Mouse (Mus musculus) hematopoietic stem cell, adult 5-6 weeks (primary cell): Measurements from ENCODE around the gene Cope. TPM values are rescaled to one million over a fixed set of nuclear protein-coding genes. Genes with fewer than 3 reads are reported as not detected.

ENCODE experiments used
- ATAC-seq, 2 experiments: fragments of 125-278 bp in 1 of 2; replicated peaks in 1 of 2; 2 replicates each; pipeline ENCODE4 v1.8.0; 2016 to 2017; ENCODE audit warnings: inconsistent platforms in 2 of 2, mild to moderate bottlenecking in 2 of 2, moderate number of reproducible peaks in 2 of 2, low read depth in 1 of 2, moderate TSS enrichment in 1 of 2; ENCODE audit not compliant: low FRiP score in 2 of 2, poor library complexity in 2 of 2, severe bottlenecking in 2 of 2, insufficient read depth in 1 of 2, low TSS enrichment in 1 of 2
- total RNA-seq: library from RNA; stranded (forward); fragments of 172-1452, 232-1000 nt; gene quantifications from 2 replicates; pipeline ENCODE4 v1.2.3, GENCODE M21; 2017

Gene Cope
- total RNA-seq, 1 experiment from 2014 or later, result 63.0 TPM

DNA sequence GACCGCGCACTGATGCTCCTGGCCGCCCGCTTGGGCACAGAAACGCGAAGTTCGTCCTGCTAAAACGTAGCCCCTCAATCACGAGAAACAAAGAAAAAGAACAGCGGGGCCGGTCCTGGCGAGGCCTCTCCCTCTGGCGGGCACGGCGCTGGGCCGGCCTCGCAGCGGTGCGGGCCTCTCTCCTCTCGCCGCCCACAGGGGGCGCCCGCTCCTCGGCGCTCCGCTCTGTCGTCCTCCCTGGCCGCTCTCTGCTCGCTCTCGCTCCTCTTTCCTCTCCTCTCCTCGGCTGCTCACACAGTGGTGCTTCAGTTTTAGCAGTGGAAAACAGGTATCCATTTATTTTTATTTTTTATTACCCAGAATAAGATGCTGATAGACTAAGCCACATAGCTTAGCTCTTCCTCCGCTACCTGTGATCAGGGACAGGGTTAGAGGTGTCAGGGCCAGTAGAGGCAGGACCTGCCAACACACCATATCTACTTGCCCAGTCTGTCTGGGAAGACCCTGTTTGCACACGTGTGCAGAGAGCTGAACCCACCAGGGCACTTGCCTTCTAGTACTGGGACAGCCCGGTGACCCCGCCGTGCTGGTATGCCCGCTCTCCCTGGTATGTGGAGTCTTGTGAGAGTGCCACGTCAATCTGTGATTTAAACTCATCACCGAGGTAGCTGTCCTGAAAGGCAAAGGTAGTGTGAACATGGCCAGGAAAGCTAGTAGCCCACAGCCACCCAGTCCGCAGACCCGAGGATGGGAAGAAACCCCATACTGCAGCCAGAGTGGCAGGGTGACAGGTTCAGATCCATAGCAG is 30.0 kb downstream of the Cope start:
- ATAC-seq, result no peak

DNA sequence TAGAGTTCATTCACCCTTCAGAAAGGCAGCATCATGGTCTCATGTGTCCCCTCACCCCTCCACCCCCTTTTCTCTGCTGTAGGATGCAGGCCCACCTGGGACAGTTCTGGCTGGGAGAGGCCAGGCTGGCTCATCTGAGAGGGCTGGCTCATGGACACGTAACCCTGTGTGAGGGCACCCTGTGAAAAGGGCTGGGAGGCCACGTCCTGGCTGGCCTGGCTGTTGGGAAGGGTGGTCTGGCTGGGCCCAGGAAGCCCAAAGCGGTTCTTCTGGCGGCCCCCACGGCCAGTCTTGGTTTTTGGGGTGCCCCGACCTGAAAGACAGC is 30.5 kb downstream of the Cope start:
- no peak for ATAC-seq

DNA sequence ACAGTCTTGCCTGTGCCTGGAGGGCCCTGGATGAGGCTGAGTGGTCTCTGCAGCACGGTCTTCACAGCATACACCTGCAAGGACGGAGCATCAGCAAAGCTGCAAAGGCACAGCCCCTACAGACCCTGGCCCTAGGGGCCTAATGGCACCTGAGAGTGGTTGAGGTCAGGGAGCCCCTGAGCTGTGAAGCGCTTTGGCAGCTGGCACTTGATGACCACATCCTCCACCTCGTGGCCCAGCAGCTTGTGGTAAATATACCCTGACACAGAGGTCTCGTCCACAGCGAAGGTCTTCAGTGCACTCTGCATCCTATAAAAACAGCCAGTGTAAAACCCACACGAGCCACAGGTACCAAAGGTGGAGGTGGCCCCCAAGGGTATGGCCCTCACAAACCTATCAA is 36.6 kb downstream of the Cope start:
- no peak for ATAC-seq

DNA sequence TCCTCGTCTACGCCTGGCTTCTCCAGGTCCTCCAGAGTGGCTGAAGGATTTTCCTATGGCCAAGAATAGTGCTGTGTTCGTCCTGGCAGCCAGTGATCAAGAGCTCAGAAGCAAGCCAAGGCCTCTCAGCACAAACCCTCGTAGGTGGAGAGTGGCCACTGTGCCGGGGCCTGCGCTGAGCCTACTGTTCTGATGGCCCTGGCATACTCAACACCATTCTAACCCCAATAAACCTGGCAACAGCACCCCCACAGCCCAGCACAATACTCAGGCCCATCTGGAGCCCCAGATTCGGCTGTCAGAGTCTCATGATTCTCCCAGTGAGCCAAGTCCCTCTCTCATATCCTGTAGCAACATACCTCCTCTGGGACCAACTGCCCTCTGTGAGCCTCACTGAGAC is 38.3 kb downstream of the Cope start:
- no peak for ATAC-seq

DNA sequence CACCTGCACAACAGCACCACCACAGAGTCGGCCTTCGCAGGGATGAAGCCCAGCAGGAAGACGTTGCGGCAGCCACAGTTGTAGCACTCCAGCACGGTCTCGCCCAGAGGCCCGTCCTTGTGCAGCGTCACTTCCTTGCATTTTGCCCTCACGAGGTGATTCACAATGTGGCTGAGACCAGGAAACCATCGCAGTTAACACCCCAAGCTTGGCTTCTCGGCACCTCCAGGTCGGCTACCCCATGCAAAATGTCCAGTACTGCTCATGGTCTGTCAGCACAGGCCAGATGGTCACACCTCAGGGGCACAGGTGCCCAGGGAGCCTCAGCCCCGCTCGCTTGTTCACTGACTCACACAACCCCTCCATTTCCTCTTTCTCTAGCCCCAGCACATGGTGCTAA is 39.7 kb downstream of the Cope start:
- peak; percentile 44 to 57; a peak in 3 of 4 replicates for ATAC-seq

DNA sequence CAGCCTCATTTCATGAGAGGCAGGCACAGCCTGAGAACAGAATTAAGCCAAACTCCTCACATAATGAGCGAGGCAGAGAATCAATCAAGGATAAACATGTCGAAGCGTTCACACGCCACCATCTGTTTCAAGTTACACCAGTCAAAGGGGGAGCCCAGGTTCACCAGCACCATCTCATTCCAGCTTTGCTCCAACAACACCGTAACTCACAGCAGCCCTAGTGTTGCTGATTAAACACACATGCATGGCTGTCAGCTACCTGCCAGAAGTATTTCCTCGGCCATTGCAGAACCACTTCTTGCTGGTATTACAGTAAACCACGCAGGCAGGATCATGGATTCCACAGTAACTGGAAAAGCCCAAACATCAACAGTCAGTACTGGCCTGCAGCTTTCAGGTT is 40.8 kb downstream of the Cope start:
- no peak for ATAC-seq

DNA sequence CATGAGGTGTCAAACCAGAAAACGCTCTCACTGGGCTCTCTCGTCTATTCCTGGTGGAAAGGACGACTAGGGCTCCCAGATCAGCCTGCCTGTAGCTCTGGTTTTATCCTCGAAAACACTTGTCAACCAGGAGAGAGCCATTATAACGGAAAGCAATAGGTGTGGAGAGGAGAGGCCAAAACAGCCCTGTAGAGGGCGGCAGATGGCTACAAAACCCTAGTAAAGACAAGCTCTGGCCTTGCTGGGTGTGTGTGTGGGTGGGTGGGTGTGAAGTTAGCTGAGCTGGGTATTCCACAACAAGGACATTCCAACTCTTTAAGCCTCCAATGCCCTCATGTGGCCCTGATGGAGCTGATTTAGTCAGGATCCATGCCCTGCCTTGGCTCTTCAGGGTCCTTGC is 41.4 kb downstream of the Cope start:
- ATAC-seq, result no peak; a peak in 1 of 4 replicates

DNA sequence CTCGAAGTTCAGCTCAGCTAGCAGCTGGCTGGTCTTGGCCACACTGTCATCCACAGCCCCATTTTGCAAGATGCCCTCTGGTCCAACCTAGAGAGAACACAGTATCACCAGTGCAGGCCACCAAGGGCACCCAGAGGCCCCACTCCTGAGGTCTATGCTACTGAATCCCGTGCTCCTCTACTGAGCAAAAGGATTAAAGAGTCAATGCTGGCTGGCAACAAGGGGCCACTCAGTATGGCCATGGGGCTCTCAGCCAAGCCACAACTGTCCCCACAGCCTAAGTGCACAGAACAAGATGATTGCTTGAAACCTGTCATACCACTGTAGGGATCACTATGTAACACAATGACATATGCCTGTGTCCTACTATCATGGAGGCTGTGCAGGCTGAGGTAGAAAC is 42.0 kb downstream of the Cope start:
- ATAC-seq, result no peak

DNA sequence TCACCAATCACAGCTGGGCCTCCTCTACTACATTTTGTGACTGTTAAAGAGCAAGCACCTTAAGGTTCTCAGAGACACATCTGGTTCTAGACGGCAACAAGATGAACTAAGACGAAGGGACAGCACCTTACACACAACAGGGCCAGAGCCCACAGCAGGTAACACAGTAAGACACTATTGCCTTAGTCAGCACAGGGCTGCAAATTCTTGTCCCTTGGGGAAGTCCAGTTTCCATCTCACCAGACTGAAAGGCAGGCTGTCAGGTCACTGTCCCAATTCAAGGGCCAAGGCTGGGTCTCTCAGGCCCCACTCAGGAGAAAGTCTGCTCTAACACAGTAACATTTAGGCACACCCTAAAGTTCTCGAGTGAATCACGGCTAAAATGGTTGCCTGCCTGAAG is 45.1 kb downstream of the Cope start:
- no peak for ATAC-seq

DNA sequence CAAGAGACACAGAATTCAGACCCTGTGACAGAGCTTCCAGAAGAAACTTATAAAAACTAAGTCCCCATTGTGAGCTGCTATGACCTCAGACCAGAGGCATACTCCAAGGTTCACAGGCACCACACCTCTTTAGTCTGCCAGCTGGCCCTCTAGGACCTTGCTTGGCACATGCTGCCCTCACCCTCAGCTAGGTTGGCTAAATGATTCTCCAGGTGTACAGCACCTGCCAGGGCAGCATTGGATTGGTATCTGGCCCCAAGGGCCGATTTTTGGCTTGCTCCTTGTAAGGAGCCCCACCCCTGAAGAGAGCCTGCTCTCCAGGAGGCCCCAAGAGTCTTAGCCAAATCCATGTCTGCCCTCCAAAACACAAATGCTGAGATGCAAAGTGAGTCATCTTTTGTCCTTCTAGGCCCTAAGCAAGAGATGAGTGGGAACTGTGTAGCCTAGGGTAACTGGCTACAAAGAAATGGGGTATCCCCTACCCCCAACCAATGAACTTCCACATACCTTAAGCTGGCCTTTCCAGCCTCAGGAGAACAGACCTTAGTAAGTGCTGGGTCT is 45.6 kb downstream of the Cope start:
- no peak for ATAC-seq

DNA sequence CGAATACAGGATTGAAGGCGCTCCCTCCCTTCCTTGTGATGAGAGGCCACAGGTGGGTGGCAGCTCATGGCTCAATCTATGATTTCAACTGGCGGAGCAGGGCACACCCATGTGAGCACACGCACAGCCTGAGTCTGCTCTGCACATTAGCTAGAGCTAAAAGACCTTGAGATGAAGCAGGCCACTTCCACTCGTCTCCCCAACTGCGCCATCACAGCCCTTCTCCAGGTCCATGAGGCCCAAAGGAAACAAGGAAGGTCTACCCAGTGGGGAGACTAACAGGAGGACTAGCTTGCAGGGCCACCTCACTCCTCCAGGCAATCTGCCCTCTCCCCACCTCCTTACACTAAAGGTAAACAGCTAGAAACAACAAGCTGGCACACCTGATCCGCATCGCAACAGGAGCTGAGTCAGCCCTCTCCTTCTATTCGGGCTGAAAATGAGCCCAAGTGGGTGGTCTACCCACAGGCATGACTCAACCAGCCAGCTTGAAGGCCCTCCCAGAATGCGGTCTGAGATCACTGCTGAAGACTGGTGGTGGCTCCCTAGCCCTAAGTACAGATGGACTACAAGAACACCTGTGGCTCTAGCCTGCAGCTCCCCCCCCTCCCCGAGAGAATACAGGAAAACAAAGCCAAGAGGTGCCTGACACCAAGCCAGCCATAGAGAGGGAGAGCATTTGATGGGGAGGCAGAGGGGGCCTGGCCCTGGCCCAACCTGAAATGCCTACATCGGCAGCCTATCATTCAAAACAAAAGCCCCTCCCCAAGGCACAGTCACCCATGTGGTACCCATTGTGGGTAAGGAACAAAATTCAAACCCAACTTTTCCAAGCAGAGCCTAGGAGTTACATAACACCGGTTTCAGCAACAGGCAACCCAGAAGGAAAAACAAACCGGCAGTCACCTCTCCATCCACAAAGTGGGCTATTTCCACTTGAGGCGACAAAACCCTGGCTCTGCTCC is 49.0 kb downstream of the Cope start:
- ATAC-seq, result no peak

DNA sequence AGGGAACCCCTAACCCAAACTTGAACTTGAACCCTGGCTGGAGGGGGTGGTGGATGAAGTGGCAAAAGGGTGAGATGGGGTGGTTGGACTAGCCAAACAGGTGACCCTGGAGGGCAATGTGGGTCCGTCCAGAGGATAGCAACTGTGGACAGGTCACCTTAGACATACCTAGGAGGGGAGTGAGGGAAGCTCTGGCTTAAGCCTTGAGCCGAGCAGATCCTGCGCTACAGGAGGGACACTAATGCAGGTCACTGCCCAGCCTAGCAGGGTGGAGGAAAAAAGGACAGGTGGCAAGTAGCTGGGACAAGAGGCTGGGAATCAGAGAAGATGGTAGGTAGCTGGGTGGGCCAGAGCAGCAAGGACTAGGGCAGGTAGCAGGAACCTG is 49.7 kb downstream of the Cope start:
- no peak for ATAC-seq

DNA sequence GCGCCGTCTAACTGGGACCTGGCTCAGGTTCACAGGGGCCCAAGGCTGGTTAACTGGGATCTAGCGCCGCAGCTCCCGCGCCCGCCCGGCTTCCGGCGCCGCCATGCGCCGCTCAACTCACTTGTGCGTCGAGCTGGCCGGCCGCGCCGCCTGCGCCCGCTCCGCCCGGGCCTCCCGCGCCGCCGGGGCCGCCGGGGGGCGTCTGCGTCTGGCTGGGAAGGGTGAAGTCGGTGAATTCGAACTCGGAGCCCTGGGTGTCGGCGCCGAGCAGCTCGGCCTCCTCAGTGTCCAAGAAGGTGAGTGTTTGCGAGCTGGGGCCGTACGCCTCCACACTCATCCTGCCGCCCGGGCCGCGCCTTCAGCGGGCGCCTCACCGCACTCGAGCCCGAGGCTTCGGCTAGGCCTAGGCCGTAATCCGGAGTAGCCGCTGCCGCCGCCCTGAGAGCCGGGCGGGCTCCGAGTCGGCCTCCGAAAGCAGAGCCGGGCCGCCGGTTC is 50.4 kb downstream of the Cope start:
- ATAC-seq, result no peak

DNA sequence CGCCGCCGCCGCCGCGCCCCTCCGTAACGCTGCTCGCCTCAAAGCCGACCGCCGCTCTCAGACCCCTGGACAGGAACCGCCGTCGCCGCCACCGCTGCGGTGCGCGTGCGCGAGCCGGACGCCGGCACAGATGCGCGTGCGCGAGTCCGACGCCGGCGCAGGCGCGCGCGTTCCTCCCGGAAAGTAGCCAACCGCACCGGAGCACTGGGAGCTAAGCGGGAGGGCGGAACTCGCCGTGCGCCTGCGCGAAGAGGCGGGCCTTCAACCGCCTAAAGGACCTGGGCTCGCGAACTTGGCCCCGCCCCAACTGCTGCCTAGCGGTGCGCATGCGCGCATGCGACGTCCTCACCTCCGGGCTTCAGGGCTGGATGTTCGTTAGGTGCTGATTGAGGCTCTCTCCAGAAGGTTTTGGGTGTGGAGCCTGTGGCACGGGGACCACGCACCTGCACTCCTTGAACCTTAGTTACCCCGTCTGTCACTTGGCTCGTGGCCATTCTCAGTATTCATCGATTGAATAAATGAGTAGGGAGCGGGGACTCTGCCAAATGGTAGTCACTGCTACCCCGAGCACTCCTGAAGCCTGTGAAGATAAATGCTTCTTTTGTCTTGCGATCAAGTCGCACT is 51.0 kb downstream of the Cope start, which contains the start of gene Upf1:
TSS of gene Upf1 (minus strand) at position 85 of the 624 bp plus-strand sequence.
- ATAC-seq, result peak; percentile 85 to 86

DNA sequence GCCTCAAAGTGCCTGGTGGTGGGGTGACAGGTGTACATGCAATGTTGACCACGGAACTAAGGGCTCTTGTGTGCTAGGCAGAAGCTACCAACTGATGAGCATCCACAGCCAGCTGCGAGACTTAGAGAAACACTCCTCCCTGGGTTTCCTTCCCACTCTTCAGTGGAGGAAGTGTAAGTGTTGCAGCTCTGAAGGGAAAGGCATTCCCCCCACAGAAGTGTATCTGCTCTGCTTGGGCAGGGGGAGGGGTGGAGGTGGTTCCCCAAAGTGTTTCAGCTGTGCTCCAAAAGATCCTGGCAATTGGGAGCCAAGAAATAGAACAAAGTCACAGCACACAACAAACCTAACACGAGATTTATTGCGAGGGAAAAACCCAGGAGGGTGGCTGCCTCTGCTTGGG is 51.7 kb downstream of the Cope start:
- ATAC-seq, result peak; percentile 12 to 38; a peak in 3 of 4 replicates

DNA sequence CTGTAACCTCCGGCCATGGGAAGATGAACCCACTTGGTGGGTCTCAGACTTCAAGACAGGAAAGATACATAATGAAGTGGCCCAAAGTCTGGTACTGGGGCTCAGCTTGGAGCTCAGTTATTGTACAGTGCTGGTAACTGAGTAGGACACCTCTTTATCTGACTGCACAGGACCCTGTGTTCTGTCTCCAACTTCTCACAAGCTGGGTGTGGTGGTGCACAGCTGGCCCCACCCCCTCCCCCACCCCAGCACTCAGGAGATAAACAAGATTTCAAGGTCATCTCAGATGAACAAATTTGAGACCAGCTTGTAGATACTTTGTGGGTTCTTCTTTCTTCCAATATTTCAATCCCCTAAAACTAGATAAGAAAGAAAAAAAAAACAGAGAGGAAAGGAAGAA is 53.8 kb downstream of the Cope start:
- no peak for ATAC-seq

DNA sequence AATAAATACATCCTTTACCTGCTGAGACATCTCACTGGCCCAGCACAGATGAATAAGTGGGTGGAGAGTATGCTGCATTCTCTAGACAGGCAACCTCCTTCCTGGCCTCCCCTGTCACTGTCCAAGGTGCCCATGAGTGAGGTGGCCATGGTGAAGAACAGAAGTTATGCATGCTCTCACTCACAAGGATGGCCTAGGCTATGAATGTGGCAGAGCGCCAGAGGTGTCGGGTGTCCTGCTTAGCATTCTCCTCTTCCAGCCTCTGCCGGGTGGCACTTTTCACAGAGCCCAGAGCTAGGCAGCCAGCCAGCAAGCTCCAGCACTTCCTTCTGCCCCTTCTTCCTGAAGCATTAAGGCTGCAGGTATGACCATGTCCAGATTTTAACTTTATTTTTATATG is 57.1 kb downstream of the Cope start:
- no peak for ATAC-seq

DNA sequence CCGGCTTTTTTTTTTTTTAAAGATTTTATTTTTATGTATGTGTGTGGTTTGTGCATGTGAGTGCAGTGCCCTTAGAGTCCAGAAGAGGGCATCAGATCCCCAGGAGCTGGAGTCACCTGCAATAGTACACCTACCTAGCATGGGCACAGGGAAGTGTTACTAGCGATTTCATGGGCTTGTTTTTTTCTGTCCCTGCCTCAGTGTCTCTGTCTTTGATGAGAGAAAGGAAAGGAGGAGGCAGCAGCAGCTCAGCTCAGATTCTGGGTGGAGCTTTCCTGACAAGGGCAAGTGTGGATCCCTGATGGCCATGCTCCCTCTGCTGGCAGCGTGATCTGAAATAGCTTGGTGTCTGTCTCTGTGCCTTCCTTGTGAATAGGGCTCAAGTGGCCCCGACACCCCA is 58.5 kb downstream of the Cope start:
- no peak; a peak in 1 of 4 replicates for ATAC-seq
